Mouse (Mus musculus): ENCODE data around the gene Rpia. TPM values are rescaled to one million over a fixed set of nuclear protein-coding genes. Genes with fewer than 3 reads are reported as not detected.
"Not testable (repeated sequence)": the region's sequence is repeated elsewhere in the genome, so short reads cannot be mapped to it uniquely, and the experiment has no call there.

Rpia gene
- polyA plus RNA-seq (2015; fragmentation: Nextera tagmentation; extraction: Ambion mirVana), result 2.2 and 2.5 TPM in 2 replicates

- peak within 1 kb of the TSS; percentile 82 for H3K9ac ChIP-seq
- no peaks in the 10 kb centered on the region for H3K9me3 ChIP-seq
- peak within 1 kb of the TSS; percentile 67; the same call in 1 of the 2 replicates for H3K27ac ChIP-seq
- H3K4me2 ChIP-seq (replicated peaks), result peak within 1 kb of the TSS; percentile 83
- H3K4me3 ChIP-seq, result peak within 1 kb of the TSS; percentile 73
- peak; percentile 98 for ATAC-seq (ENCODE audit: low FRiP score, low read depth)
- no peaks in the 10 kb centered on the region for H3K27me3 ChIP-seq
- WGBS, result under 1% methylated on average over 61 of the region's 62 CpGs
- H3K36me3 ChIP-seq, result peaks cover 7% of the 10 kb centered on the region
- peaks cover 23% of the 10 kb centered on the region for H3K4me1 ChIP-seq
Observed at GRCm38 (mm10) chr6:70791824-70792535, at the start of gene Rpia. TSS of gene Rpia (minus strand) at chr6:70792232.

DNA sequence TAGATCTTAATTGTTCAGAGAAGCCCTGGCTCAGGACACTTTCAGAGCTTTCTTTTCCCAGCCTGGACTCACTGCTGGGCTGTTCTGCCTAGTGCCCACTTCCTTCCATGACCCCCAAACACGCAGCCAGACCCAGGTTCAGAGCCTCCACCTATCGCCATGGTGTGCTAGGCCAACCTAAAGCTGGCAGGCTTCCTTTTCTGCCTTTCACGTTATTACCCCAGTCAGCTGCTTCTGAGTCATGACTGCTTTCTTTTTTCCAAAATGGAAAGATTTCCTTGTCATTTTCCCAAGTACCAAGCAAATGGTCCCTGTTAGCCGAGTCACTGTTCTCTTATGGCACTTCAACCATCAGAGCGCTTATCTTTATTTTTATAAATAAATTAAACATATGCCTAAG, 48.2 kb upstream of the Rpia start:
- Histone ChIP-seq H3K27me3 (no peaks in the 10 kb centered on the region), H3K9me3 (no peaks in the 10 kb centered on the region), H3K36me3 (no peaks in the 10 kb centered on the region), H3K4me3 (no peak overlapping the region), H3K4me2 (replicated peaks) (no peak overlapping the region), H3K4me1 (peaks cover 10% of the 10 kb centered on the region), H3K27ac (no peak overlapping the region), H3K9ac (no peak overlapping the region)
- no peak for ATAC-seq (ENCODE audit: low FRiP score, low read depth)
- 63% methylated on average over 5 of the region's 5 CpGs for WGBS

- H3K27ac ChIP-seq, result no peak overlapping the region
- no peak overlapping the region for H3K4me3 ChIP-seq
- 39% methylated on average over 3 of the region's 3 CpGs for WGBS
- H3K9ac ChIP-seq, result no peak overlapping the region
- no peaks in the 10 kb centered on the region for H3K36me3 ChIP-seq
- H3K4me2 ChIP-seq (replicated peaks), result no peak overlapping the region
- H3K4me1 ChIP-seq, result peaks cover 7% of the 10 kb centered on the region
- ATAC-seq (ENCODE audit: low FRiP score, low read depth), result no peak
- no peaks in the 10 kb centered on the region for H3K9me3 ChIP-seq
- H3K27me3 ChIP-seq, result no peaks in the 10 kb centered on the region
Observed at GRCm38 (mm10) chr6:70838532-70838931, 46.5 kb upstream of the Rpia start.

GRCm38 (mm10) chr6:70837297-70837696, 45.3 kb upstream of the Rpia start:
- H3K9me3 ChIP-seq, result no peaks in the 10 kb centered on the region
- no peaks in the 10 kb centered on the region for H3K4me1 ChIP-seq
- H3K36me3 ChIP-seq, result no peaks in the 10 kb centered on the region
- no peaks in the 10 kb centered on the region for H3K27me3 ChIP-seq
- 76% methylated on average over 2 of the region's 2 CpGs for WGBS
- no peak overlapping the region for H3K4me2 ChIP-seq (replicated peaks)
- no peak overlapping the region for H3K27ac ChIP-seq
- no peak overlapping the region for H3K4me3 ChIP-seq
- no peak overlapping the region for H3K9ac ChIP-seq
- no peak for ATAC-seq (ENCODE audit: low FRiP score, low read depth)

GRCm38 (mm10) chr6:70831179-70831839, 39.3 kb upstream of the Rpia start:
- Histone ChIP-seq H3K9ac (no peak overlapping the region), H3K4me2 (replicated peaks) (no peak overlapping the region), H3K36me3 (no peaks in the 10 kb centered on the region), H3K27me3 (no peaks in the 10 kb centered on the region), H3K27ac (no peak overlapping the region), H3K9me3 (0 out of 2 replicates have a peak, but pooled peaks cover 3% of the 10 kb centered on the region), H3K4me1 (0 out of 2 replicates have a peak, but pooled peaks cover 2% of the 10 kb centered on the region), H3K4me3 (no peak overlapping the region)
- ATAC-seq (ENCODE audit: low FRiP score, low read depth), result no peak
- 70% methylated on average over 10 of the region's 10 CpGs for WGBS

DNA sequence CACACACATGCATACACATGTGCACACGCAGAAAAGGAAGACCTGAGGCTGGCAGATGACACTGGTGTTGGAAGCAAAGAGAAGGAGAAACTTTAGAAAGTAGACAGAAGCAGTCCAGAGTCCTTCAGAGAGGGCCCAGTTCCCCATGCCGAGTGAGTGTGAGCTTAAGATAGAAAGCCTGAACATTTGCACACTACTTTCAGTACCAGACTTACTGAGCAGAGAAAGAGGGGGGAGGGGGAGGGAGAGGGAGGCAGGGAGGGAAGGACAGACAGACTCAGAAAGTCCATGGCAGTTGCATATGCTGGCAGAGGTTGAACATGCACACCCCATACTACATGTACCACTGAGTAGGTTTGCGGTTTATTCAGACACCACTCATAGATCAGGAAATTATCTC, 38.5 kb upstream of the Rpia start:
- no peak overlapping the region for H3K27ac ChIP-seq
- 84% methylated on average over 3 of the region's 3 CpGs for WGBS
- ATAC-seq (ENCODE audit: low FRiP score, low read depth), result no peak

GRCm38 (mm10) chr6:70829451-70829850, 37.4 kb upstream of the Rpia start:
- H3K36me3 ChIP-seq, result no peaks in the 10 kb centered on the region
- ATAC-seq (ENCODE audit: low FRiP score, low read depth), result no peak

More for the DNA sequence above, 38.5 kb upstream of the Rpia start:
- no peak overlapping the region for H3K4me3 ChIP-seq
- 0 out of 2 replicates have a peak, but pooled peaks cover 3% of the 10 kb centered on the region for H3K9me3 ChIP-seq
- no peaks in the 10 kb centered on the region for H3K27me3 ChIP-seq
- H3K4me1 ChIP-seq, result 0 out of 2 replicates have a peak, but pooled peaks cover 2% of the 10 kb centered on the region
- no peak overlapping the region for H3K4me2 ChIP-seq (replicated peaks)
- H3K36me3 ChIP-seq, result no peaks in the 10 kb centered on the region
- H3K9ac ChIP-seq, result no peak overlapping the region

DNA sequence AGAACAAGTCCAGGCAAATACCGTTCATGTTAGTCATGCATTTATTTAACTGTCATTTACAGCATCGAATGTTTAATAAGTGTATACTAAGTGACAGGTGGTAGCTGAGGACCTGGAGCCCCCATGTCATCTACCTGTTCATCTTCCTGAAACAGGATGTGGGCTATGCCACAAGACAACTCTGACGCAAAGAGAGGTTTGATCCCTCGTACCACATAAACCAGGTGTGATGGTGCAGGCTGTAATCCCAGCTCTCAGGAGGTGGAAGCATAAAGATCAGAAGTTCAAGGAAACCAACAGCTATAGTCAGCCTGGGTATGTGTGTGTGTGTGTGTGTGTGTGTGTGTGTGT, 32.9 kb upstream of the Rpia start:
- Histone ChIP-seq H3K27ac (no peak overlapping the region), H3K4me1 (peaks cover 9% of the 10 kb centered on the region), H3K9ac (no peak overlapping the region), H3K4me2 (replicated peaks) (peak overlapping the region; percentile 81), H3K27me3 (no peaks in the 10 kb centered on the region), H3K9me3 (0 out of 2 replicates have a peak, but pooled peaks cover 3% of the 10 kb centered on the region), H3K36me3 (no peaks in the 10 kb centered on the region), H3K4me3 (peak overlapping the region; percentile 47)
- WGBS, result 40% methylated on average over 4 of the region's 4 CpGs
- no peak for ATAC-seq (ENCODE audit: low FRiP score, low read depth)

More at GRCm38 (mm10) chr6:70829451-70829850, 37.4 kb upstream of the Rpia start:
- Histone ChIP-seq H3K27me3 (no peaks in the 10 kb centered on the region), H3K27ac (no peak overlapping the region), H3K9ac (no peak overlapping the region), H3K4me1 (0 out of 2 replicates have a peak, but pooled peaks cover 2% of the 10 kb centered on the region), H3K9me3 (0 out of 2 replicates have a peak, but pooled peaks cover 3% of the 10 kb centered on the region), H3K4me3 (no peak overlapping the region), H3K4me2 (replicated peaks) (no peak overlapping the region)
- WGBS, result 29% methylated on average over 2 of the region's 2 CpGs

- peak overlapping the region; percentile 59 for H3K9ac ChIP-seq
- 7% methylated on average over 23 of the region's 23 CpGs for WGBS
- H3K27ac ChIP-seq, result no peak overlapping the region
- H3K4me1 ChIP-seq, result peaks cover 9% of the 10 kb centered on the region
- peak overlapping the region; percentile 47 for H3K4me3 ChIP-seq
- no peaks in the 10 kb centered on the region for H3K27me3 ChIP-seq
- H3K36me3 ChIP-seq, result no peaks in the 10 kb centered on the region
- peak; percentile 88 for ATAC-seq (ENCODE audit: low FRiP score, low read depth)
- 0 out of 2 replicates have a peak, but pooled peaks cover 3% of the 10 kb centered on the region for H3K9me3 ChIP-seq
- H3K4me2 ChIP-seq (replicated peaks), result peak overlapping the region; percentile 81
Observed at GRCm38 (mm10) chr6:70824085-70824986, 32.3 kb upstream of the Rpia start.

DNA sequence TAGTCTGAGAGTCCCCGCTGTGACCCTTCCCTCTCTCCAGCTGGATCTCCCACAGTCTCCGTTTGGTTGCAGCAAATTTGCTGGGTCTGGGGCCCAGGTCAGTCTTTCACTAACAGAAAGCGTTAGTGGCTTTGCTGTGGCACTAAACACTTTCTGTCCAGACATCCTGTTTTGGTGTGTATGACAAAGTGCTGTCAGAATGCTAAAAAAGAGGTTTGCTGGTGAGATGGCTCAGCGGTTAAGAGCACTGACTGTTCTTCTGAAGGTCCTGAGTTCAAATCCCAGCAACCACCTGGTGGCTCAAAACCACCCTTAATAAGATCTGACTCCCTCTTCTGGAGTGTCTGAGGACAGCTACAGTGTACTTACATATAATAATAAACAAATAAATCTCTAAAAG, 31.2 kb upstream of the Rpia start:
- ATAC-seq (ENCODE audit: low FRiP score, low read depth); H3K4me2 ChIP-seq (replicated peaks): not testable (repeated sequence)
- WGBS, result 72% methylated on average over 4 of the region's 4 CpGs

GRCm38 (mm10) chr6:70822386-70822910, 30.4 kb upstream of the Rpia start:
- ATAC-seq (ENCODE audit: low FRiP score, low read depth), result no peak

More for the DNA sequence above, 31.2 kb upstream of the Rpia start:
- not testable (repeated sequence) for H3K9ac ChIP-seq, H3K9me3 ChIP-seq, H3K36me3 ChIP-seq, H3K4me1 ChIP-seq, H3K27me3 ChIP-seq, H3K27ac ChIP-seq, H3K4me3 ChIP-seq

More at GRCm38 (mm10) chr6:70822386-70822910, 30.4 kb upstream of the Rpia start:
- Histone ChIP-seq H3K36me3 (no peaks in the 10 kb centered on the region), H3K27me3 (no peaks in the 10 kb centered on the region), H3K27ac (no peak overlapping the region), H3K9ac (no peak overlapping the region), H3K9me3 (0 out of 2 replicates have a peak, but pooled peaks cover 1% of the 10 kb centered on the region), H3K4me3 (no peak overlapping the region), H3K4me2 (replicated peaks) (no peak overlapping the region), H3K4me1 (peaks cover 7% of the 10 kb centered on the region)
- WGBS, result 72% methylated on average over 5 of the region's 5 CpGs

Data from limb, embryonic 13.5 days (tissue).